17 mouse cellular contexts compared by ENCODE assay signal in genomic region chr8:85373435-85374039, GRCm38 (mm10). TPM values are rescaled to one million over a fixed set of nuclear protein-coding genes. Genes with fewer than 3 reads are reported as not detected.
DNase-seq lines count a peak whose midpoint lies in the region; ATAC-seq and TF ChIP-seq lines count a peak whose summit lies in the region.
"Had no signal": no experiment of that assay in that cellular context is flagged by ENCODE, and none has a peak within 500 bp of the region (broad histone marks: within the 10 kb centered on the region; RNA-seq: fewer than 3 reads in every experiment).

No protein-coding gene starts in this region.

- no peak for TF ChIP-seq CTCF in embryonic fibroblast, embryonic 13.5 days (IDR thresholded peaks at IDR 0.05; ENCODE audit: borderline replicate concordance, insufficient read depth, low read length)

- H3K9ac ChIP-seq in embryonic facial prominence, embryonic 12.5 days = no peak overlapping the region
- H3K9ac ChIP-seq in kidney, embryonic 15.5 days = no peak overlapping the region
- H3K9ac ChIP-seq in liver, embryonic 15.5 days = no peak overlapping the region; the same call in 1 of the 2 replicates
- H3K9ac ChIP-seq: limb, embryonic 15.5 days had no signal

- peak overlapping the region; percentile 30; the same call in 1 of the 2 replicates for H3K27ac ChIP-seq in embryonic facial prominence, embryonic 12.5 days
- H3K27ac ChIP-seq in embryonic facial prominence, embryonic 10.5 days (replicated peaks) = no peak overlapping the region
- H3K27ac ChIP-seq in kidney, embryonic 15.5 days = peak overlapping the region; percentile 45; the same call in 1 of the 2 replicates
- peak overlapping the region; percentile 35 for H3K27ac ChIP-seq in embryonic fibroblast, embryonic 13.5 days (ENCODE audit: insufficient read depth, low read length)
- H3K27ac ChIP-seq in liver, embryonic 15.5 days (replicated peaks) = peak overlapping the region; percentile 62
- H3K27ac ChIP-seq: forebrain, embryonic 10.5 days; limb, embryonic 15.5 days; macrophage had no signal

- peaks cover 13% of the 10 kb centered on the region; the same call in 1 of the 2 replicates for H3K4me1 ChIP-seq in embryonic facial prominence, embryonic 12.5 days
- peaks cover 2% of the 10 kb centered on the region; the same call in 1 of the 2 replicates for H3K4me1 ChIP-seq in embryonic facial prominence, embryonic 10.5 days
- peaks cover 12% of the 10 kb centered on the region; the same call in 1 of the 2 replicates for H3K4me1 ChIP-seq in kidney, embryonic 15.5 days
- peaks cover 2% of the 10 kb centered on the region; the same call in 1 of the 2 replicates for H3K4me1 ChIP-seq in embryonic fibroblast, embryonic 13.5 days (ENCODE audit: control insufficient read depth, insufficient read depth, low read length)
- peaks cover 54% of the 10 kb centered on the region for H3K4me1 ChIP-seq in liver, embryonic 15.5 days (replicated peaks)
- H3K4me1 ChIP-seq: forebrain, embryonic 10.5 days had no signal

- H3K4me2 ChIP-seq in embryonic facial prominence, embryonic 12.5 days (replicated peaks) = no peak overlapping the region
- H3K4me2 ChIP-seq in kidney, embryonic 15.5 days = no peak overlapping the region
- no peak overlapping the region for H3K4me2 ChIP-seq in liver, embryonic 15.5 days
- H3K4me2 ChIP-seq: limb, embryonic 15.5 days had no signal

- H3K9me3 ChIP-seq in embryonic facial prominence, embryonic 12.5 days = no peaks in the 10 kb centered on the region
- no peaks in the 10 kb centered on the region for H3K9me3 ChIP-seq in embryonic facial prominence, embryonic 10.5 days
- no peaks in the 10 kb centered on the region for H3K9me3 ChIP-seq in kidney, embryonic 15.5 days (replicated peaks)
- no peaks in the 10 kb centered on the region for H3K9me3 ChIP-seq in liver, embryonic 15.5 days (replicated peaks)
- H3K9me3 ChIP-seq: forebrain, embryonic 10.5 days; limb, embryonic 15.5 days had no signal

- ATAC-seq in embryonic facial prominence, embryonic 12.5 days (ENCODE audit: insufficient number of reproducible peaks, insufficient read depth, low FRiP score, low TSS enrichment) = peak; percentile 47; the same call in 1 of the 2 replicates
- ATAC-seq in kidney, embryonic 15.5 days (replicated peaks; ENCODE audit: low FRiP score) = no peak
- ATAC-seq in liver, embryonic 15.5 days (ENCODE audit: insufficient read depth) = no peak
- ATAC-seq: inflammation-experienced regulatory T-cells, adult 6 months had no signal

- H3K27me3 ChIP-seq in embryonic facial prominence, embryonic 12.5 days = no peaks in the 10 kb centered on the region
- H3K27me3 ChIP-seq in embryonic facial prominence, embryonic 10.5 days (replicated peaks; ENCODE audit: low read depth, poor library complexity, severe bottlenecking) = no peaks in the 10 kb centered on the region
- H3K27me3 ChIP-seq in kidney, embryonic 15.5 days = no peaks in the 10 kb centered on the region
- no peaks in the 10 kb centered on the region for H3K27me3 ChIP-seq in liver, embryonic 15.5 days
- H3K27me3 ChIP-seq: limb, embryonic 15.5 days had no signal

- TF ChIP-seq POLR2A in embryonic fibroblast, embryonic 13.5 days (IDR thresholded peaks at IDR 0.05; ENCODE audit: low read depth, low read length) = no peak

- WGBS in embryonic facial prominence, embryonic 12.5 days = 60% methylated on average over 5 of the region's 5 CpGs
- WGBS in embryonic facial prominence, embryonic 10.5 days = 77% methylated on average over 5 of the region's 5 CpGs
- 51% methylated on average over 5 of the region's 5 CpGs for WGBS in kidney, embryonic 15.5 days
- 28% methylated on average over 5 of the region's 5 CpGs for WGBS in liver, embryonic 15.5 days (ENCODE audit: insufficient replicate concordance)

- H3K4me3 ChIP-seq in embryonic facial prominence, embryonic 12.5 days = no peak overlapping the region
- H3K4me3 ChIP-seq in embryonic facial prominence, embryonic 10.5 days = no peak overlapping the region
- H3K4me3 ChIP-seq in kidney, embryonic 15.5 days (replicated peaks) = no peak overlapping the region
- no peak overlapping the region for H3K4me3 ChIP-seq in embryonic fibroblast, embryonic 13.5 days (ENCODE audit: insufficient read depth, low read length)
- H3K4me3 ChIP-seq in liver, embryonic 15.5 days (replicated peaks) = no peak overlapping the region
- H3K4me3 ChIP-seq: forebrain, embryonic 10.5 days; limb, embryonic 15.5 days had no signal

- DNase-seq in embryonic facial prominence, embryonic 10.5 days (ENCODE audit: low spot score) = no peak
- no peak for DNase-seq in kidney, postnatal 14 days
- no peak for DNase-seq in gastrocnemius, postnatal 4 days (ENCODE audit: low spot score in 2 of 2)
- DNase-seq in urinary bladder, postnatal 4 days (ENCODE audit: low spot score in 2 of 2) = no peak
- DNase-seq: adrenal gland, adult 2 months; cerebellum, adult 18-20 months; midbrain, embryonic 14.5 days; thymus, postnatal 36 days had no signal

- H3K36me3 ChIP-seq in embryonic facial prominence, embryonic 12.5 days = no peaks in the 10 kb centered on the region
- H3K36me3 ChIP-seq in embryonic facial prominence, embryonic 10.5 days (replicated peaks) = no peaks in the 10 kb centered on the region
- no peaks in the 10 kb centered on the region for H3K36me3 ChIP-seq in kidney, embryonic 15.5 days
- H3K36me3 ChIP-seq in liver, embryonic 15.5 days (replicated peaks) = peaks cover 36% of the 10 kb centered on the region
- H3K36me3 ChIP-seq: forebrain, embryonic 10.5 days; limb, embryonic 15.5 days had no signal

RNA-seq across cellular contexts. Expression of gene Mylk3, which starts 12.6 kb away (rescaled TPM):
- polyA plus RNA-seq in embryonic facial prominence, embryonic 12.5 days (2016; fragmentation: Nextera tagmentation; extraction: Ambion mirVana) = 1.9 and 2.9 TPM in 2 replicates
- 2.6 TPM in 2 replicates for polyA plus RNA-seq in embryonic facial prominence, embryonic 10.5 days (2016; fragmentation: Nextera tagmentation; extraction: Ambion mirVana)
- polyA plus RNA-seq in kidney, embryonic 15.5 days (2015; fragmentation: Nextera tagmentation; extraction: Ambion mirVana) = 1.7 and 2.4 TPM in 2 replicates
- 0.32 and 0.37 TPM in 2 replicates for polyA plus RNA-seq in embryonic fibroblast, embryonic 13.5 days (2011; ENCODE audit: insufficient read length, low read depth, missing spikeins)
- polyA plus RNA-seq in liver, embryonic 15.5 days (2015; fragmentation: Nextera tagmentation; extraction: Ambion mirVana) = 57.2 and 68.2 TPM in 2 replicates
- 1 to 10 TPM; 3.7 to 4.4 TPM for total RNA-seq in gastrocnemius, postnatal 4 days (2021)
- polyA plus RNA-seq: inflammation-experienced regulatory T-cells, adult 6 months; small intestine, adult 2 months had no signal

RNA-seq across cellular contexts. Expression of gene 4921524J17Rik, which starts 59.1 kb away (rescaled TPM):
- 50.5 and 51.2 TPM in 2 replicates for polyA plus RNA-seq in embryonic facial prominence, embryonic 12.5 days (2016; fragmentation: Nextera tagmentation; extraction: Ambion mirVana)
- polyA plus RNA-seq in embryonic facial prominence, embryonic 10.5 days (2016; fragmentation: Nextera tagmentation; extraction: Ambion mirVana) = 43.3 and 44.4 TPM in 2 replicates
- 42.8 and 46.2 TPM in 2 replicates for polyA plus RNA-seq in kidney, embryonic 15.5 days (2015; fragmentation: Nextera tagmentation; extraction: Ambion mirVana)
- 54.5 and 62.5 TPM in 2 replicates for polyA plus RNA-seq in embryonic fibroblast, embryonic 13.5 days (2011; ENCODE audit: insufficient read length, low read depth, missing spikeins)
- polyA plus RNA-seq in liver, embryonic 15.5 days (2015; fragmentation: Nextera tagmentation; extraction: Ambion mirVana) = 14.8 and 15.6 TPM in 2 replicates
- total RNA-seq in gastrocnemius, postnatal 4 days (2021) = 10 to 100 TPM; 23.1 to 24.9 TPM

Comparison
In these comparisons a context has a peak if more than half of its experiments do, and no peak if none do; other contexts are left out.
1. RNA of gene Mylk3, which starts 12.6 kb away (polyA plus RNA-seq): 57.2 to 68.2 TPM in liver, embryonic 15.5 days; 2.6 TPM in embryonic facial prominence, embryonic 10.5 days, 1.7 to 2.4 TPM in kidney, embryonic 15.5 days, 1.9 to 2.9 TPM in embryonic facial prominence, embryonic 12.5 days and 0.32 to 0.37 TPM in embryonic fibroblast, embryonic 13.5 days; every median in the first group is over 10 times any median in the second.